Mouse (Mus musculus): ENCODE results near the gene Sestd1. TPM values are rescaled to one million over a fixed set of nuclear protein-coding genes. Genes with fewer than 3 reads are reported as not detected.

The Sestd1 gene
- polyA plus RNA-seq (2014; fragmentation: Illumina TruSeq; extraction: RNeasy Lipid Tissue Mini Kit (QIAGEN cat#74804); ENCODE audit: low read depth, low replicate concordance) = 29.6 TPM

DNA sequence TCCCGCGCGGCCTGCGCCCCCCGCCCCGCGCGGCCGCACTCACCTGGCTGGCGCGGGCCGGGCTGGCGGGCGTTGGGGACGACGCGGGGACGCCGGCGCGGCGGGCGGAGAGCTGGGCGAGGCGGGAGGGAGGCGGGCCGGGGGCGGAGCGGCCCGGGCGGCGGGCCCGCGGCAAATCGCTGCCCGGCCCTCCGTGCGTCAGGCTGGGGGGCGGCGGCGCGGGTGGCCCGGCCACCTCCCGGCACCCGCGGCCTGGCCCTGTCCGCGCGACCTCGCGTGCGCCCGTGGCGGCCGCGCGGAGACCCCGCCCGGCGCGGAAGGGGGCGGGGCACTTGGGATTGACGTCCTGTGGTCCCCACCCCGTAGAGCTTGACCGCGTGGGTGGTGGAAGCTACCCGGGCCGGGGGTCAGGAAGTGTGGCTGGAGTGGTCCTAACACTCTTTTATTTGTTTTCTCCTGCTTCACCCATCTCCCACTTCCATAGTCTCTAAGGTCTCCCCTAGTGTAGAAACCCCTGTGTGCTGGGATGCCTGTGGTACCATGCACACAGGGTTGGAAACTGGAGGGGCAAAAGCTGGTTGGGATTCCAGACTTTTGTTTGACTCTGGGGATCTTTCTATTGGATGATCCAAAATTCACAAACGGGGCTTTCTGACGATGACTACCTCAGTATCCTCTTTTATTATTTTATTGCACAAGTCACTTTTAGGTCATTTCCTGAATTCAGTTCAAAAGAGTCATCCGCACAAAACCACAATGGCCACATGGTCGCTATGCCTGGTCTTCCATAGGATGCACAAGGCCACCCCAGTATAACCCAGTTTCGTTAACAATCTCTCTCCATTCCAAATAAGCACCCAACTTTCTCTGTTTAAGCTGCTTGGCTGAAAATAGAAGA is at the start of gene Sestd1:
TSS of gene Sestd1 (minus strand) at position 81 of the 898 bp plus-strand sequence.

DNA sequence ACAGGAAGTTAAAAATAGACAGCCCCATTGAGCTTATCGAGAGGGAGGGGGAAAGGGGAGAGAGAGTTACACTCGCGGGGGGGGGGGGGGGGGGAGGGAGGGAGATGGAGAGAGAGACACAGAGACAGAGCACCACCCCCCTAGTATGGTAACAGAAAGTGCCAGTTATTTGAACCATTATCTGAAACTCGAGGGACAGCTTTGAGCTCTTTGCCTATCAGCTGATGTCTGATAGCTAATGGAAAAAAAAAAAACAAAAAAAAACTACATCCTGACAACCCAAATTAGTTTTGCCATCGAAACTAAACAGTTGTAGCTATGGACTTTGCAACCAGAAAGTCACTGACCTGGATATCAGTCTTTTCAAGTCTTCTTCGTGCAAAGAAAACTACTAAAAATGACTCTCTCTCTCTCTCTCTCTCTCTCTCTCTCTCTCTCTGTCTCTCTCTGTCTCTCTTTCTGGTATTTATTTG is 109.7 kb downstream of the Sestd1 start, which contains the start of gene Ccdc141:
TSS of gene Ccdc141 (minus strand) at position 4 of the 473 bp plus-strand sequence.

Other genes with a start within 250 kb of the Sestd1 start
- 3.8 TPM for gene Ccdc141, start 110.0 kb downstream of the Sestd1 start, polyA plus RNA-seq (2014; fragmentation: Illumina TruSeq; extraction: RNeasy Lipid Tissue Mini Kit (QIAGEN cat#74804); ENCODE audit: low read depth, low replicate concordance)

Measured in adipose tissue, adult 10 weeks (tissue).